Mouse (Mus musculus) ES-E14 (cell line): Measurements from ENCODE around the gene Cwf19l1.

Experiments used
- CHD2 ChIP-seq: IDR thresholded peaks from 2 replicates; pipeline ENCODE4 v1.6.1; 2014; ENCODE audit warnings: mild to moderate bottlenecking, low read depth, low read length, inconsistent platforms
- ZC3H11A ChIP-seq: IDR thresholded peaks from 2 replicates; pipeline ENCODE4 v1.6.1; 2012; ENCODE audit warnings: low read depth, mild to moderate bottlenecking, inconsistent platforms, low read length, borderline replicate concordance

GRCm38 (mm10) chr19:44159386-44159785 lies 23.7 kb upstream of the Cwf19l1 start:
- no peak for TF ChIP-seq CHD2
- no peak for TF ChIP-seq ZC3H11A
